In genomic region chr4:10919097-10919496, GRCm38 (mm10) we compare ENCODE assay signal across 11 mouse cellular contexts. TPM values are rescaled to one million over a fixed set of nuclear protein-coding genes. Genes with fewer than 3 reads are reported as not detected.
DNase-seq lines count a peak whose midpoint lies in the region; ATAC-seq and TF ChIP-seq lines count a peak whose summit lies in the region.
"Had no signal": no experiment of that assay in that cellular context is flagged by ENCODE, and none has a peak within 500 bp of the region (broad histone marks: within the 10 kb centered on the region; RNA-seq: fewer than 3 reads in every experiment).

No protein-coding gene starts in this region.

- H3K4me1 ChIP-seq in heart, adult 2 months (ENCODE audit: control insufficient read depth, insufficient read depth, low read length), result peaks cover 2% of the 10 kb centered on the region
- no peaks in the 10 kb centered on the region for H3K4me1 ChIP-seq in intestine, embryonic 14.5 days (replicated peaks; ENCODE audit: control insufficient read depth, insufficient read depth, low read length)

- no peaks in the 10 kb centered on the region for H3K36me3 ChIP-seq in heart, adult 2 months (ENCODE audit: control insufficient read depth, insufficient read depth, low read length)
- no peaks in the 10 kb centered on the region for H3K36me3 ChIP-seq in intestine, embryonic 14.5 days (ENCODE audit: control insufficient read depth, insufficient read depth, low read length)

- H3K27ac ChIP-seq in heart, adult 2 months, result no peak overlapping the region
- no peak overlapping the region for H3K27ac ChIP-seq in intestine, embryonic 14.5 days (ENCODE audit: low read depth)

- no peaks in the 10 kb centered on the region for H3K27me3 ChIP-seq in heart, adult 2 months (ENCODE audit: control insufficient read depth, insufficient read depth, low read length)
- no peaks in the 10 kb centered on the region for H3K27me3 ChIP-seq in intestine, embryonic 14.5 days (replicated peaks; ENCODE audit: control insufficient read depth, insufficient read depth, low read length)

- H3K9me3 ChIP-seq in intestine, embryonic 14.5 days (ENCODE audit: control insufficient read depth, low read length), result no peaks in the 10 kb centered on the region

- intact Hi-C loops in heart, adult 2 months (cut with DNase I), result no loop called here

- H3K4me2 ChIP-seq in intestine, embryonic 14.5 days (ENCODE audit: low read length), result no peak overlapping the region

- no peak overlapping the region for H3K4me3 ChIP-seq in heart, adult 2 months
- no peak overlapping the region for H3K4me3 ChIP-seq in intestine, embryonic 14.5 days (ENCODE audit: low read depth, low read length)

- 41% methylated on average over 5 of the region's 5 CpGs for WGBS in heart, adult 2 months
- 45% methylated on average over 5 of the region's 5 CpGs for WGBS in intestine, embryonic 14.5 days

- TF ChIP-seq POLR2A in heart, adult 2 months (IDR thresholded peaks at IDR 0.05; ENCODE audit: insufficient read depth, low read depth, low read length), result no peak

- peak; percentile 19 to 21 for DNase-seq in heart, adult 2 months
- no peak for DNase-seq in heart, postnatal 4 days
- DNase-seq in B cell, adult 2 months, result peak; percentile 38 to 44
- peak; percentile 51 for DNase-seq in intestine, embryonic 14.5 days (ENCODE audit: low spot score)
- peak; percentile 10 for DNase-seq in mesoderm, embryonic 11.5 days (ENCODE audit: low read depth, low spot score)
- no peak for DNase-seq in cerebellum, postnatal 36 days
- DNase-seq in right cerebral cortex, adult 18-20 months, result no peak
- no peak for DNase-seq in left cerebral cortex, adult 18-20 months (ENCODE audit: low spot score in 2 of 2)
- DNase-seq: cerebellum, adult 9-11 months; right cerebral cortex, postnatal 14 days had no signal

- H3K79me2 ChIP-seq in heart, adult 2 months (replicated peaks; ENCODE audit: control insufficient read depth, insufficient read depth, low read length), result no peaks in the 10 kb centered on the region

- no peak overlapping the region for H3K9ac ChIP-seq in heart, adult 2 months (ENCODE audit: low read depth, low read length)
- H3K9ac ChIP-seq in intestine, embryonic 14.5 days (ENCODE audit: low read length), result no peak overlapping the region
- H3K9ac ChIP-seq: forebrain, postnatal 0 days had no signal

- ATAC-seq in intestine, embryonic 14.5 days (replicated peaks; ENCODE audit: low FRiP score, low TSS enrichment, low read depth), result no peak

- no peak for TF ChIP-seq EP300 in heart, adult 2 months (IDR thresholded peaks at IDR 0.05; ENCODE audit: insufficient read depth, low read depth, low read length)

- TF ChIP-seq CTCF in heart, adult 2 months (IDR thresholded peaks at IDR 0.05), result no peak

RNA-seq across cellular contexts. Expression of gene 2610301B20Rik, which starts 44.8 kb away (rescaled TPM):
- 1 to 10 TPM; 5.1 to 7.4 TPM for total RNA-seq in heart, adult 2 months (2021)
- 5.0 and 10.5 TPM in 2 replicates for polyA plus RNA-seq in heart, adult 2 months (2012; rRNA removed)
- total RNA-seq in heart, postnatal 4 days (2021), result 1 to 10 TPM; 9.2 to 9.8 TPM
- polyA plus RNA-seq in intestine, embryonic 14.5 days (2014; fragmentation: Nextera tagmentation; extraction: Ambion mirVana), result 26.9 and 29.0 TPM in 2 replicates
- total RNA-seq in left cerebral cortex, adult 18-20 months (2021), result 10 to 100 TPM; 34.2 to 35.6 TPM

Comparison
In these comparisons a context has a peak if more than half of its experiments do, and no peak if none do; other contexts are left out.
1. DNase-seq: peak in heart, adult 2 months (2 of 2), B cell, adult 2 months (2 of 2), intestine, embryonic 14.5 days (single experiment) and mesoderm, embryonic 11.5 days (single experiment); none in heart, postnatal 4 days (single experiment), cerebellum, postnatal 36 days (0 of 2), right cerebral cortex, adult 18-20 months (single experiment) and left cerebral cortex, adult 18-20 months (0 of 2).